8 mouse cellular contexts compared by ENCODE assay signal in the genomic region with DNA sequence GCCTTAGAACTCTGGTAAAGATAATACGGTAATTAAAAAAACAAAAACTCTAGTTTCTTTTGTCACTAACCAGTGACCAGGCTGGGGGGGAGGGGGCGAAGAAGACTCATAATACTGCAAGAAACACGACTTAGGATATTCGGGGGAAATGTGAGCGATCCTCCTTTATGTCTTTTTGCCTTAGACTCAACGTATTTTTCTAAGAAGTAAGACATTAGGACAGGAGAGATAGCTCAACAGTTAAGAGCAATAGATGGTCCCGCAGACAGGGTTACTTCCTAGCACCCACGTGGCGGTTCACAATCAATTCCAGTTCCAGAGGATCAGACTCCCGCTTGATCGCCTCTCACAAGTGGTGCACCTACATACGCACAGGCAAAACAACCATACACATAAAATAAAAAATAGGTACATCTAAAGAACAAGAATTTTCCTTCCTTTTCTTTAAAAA. TPM values are rescaled to one million over a fixed set of nuclear protein-coding genes. Genes with fewer than 3 reads are reported as not detected.
A peak's percentile ranks its signal among the peaks of the same experiment; 100 is the strongest.
DNase-seq lines count a peak whose midpoint lies in the region; ATAC-seq and TF ChIP-seq lines count a peak whose summit lies in the region.

No protein-coding gene starts in this region.

- H3K27ac ChIP-seq in kidney, adult 2 months (ENCODE audit: insufficient read depth, low read depth, low read length): no peak overlapping the region
- H3K27ac ChIP-seq in MEL (ENCODE audit: control insufficient read depth, low read depth, low read length) (peak overlapping the region; percentile 95), macrophage (peak overlapping the region; percentile 79)
- H3K27ac ChIP-seq in forebrain, embryonic 14.5 days (ENCODE audit: low read depth, low read length): peak overlapping the region; percentile 88

- H3K36me3 ChIP-seq in kidney, adult 2 months (ENCODE audit: control insufficient read depth, insufficient read depth, low read length): peaks cover 7% of the 10 kb centered on the region
- peaks cover 17 to 34% of the 10 kb centered on the region in 2 experiments for H3K36me3 ChIP-seq in MEL (ENCODE audit: control insufficient read depth in 1 of 2, insufficient read depth in 2 of 2, low read length in 2 of 2)
- H3K36me3 ChIP-seq in forebrain, embryonic 14.5 days (ENCODE audit: control insufficient read depth, insufficient read depth, low read length): peaks cover 26% of the 10 kb centered on the region
- H3K36me3 ChIP-seq in macrophage (ENCODE audit: inconsistent target): peaks cover 17% of the 10 kb centered on the region

- WGBS in kidney, adult 2 months: 2% methylated on average over 12 of the region's 12 CpGs
- WGBS in forebrain, embryonic 14.5 days: under 1% methylated on average over 12 of the region's 12 CpGs
- 2% methylated on average over 12 of the region's 12 CpGs for WGBS in macrophage (ENCODE audit: missing documents)

- no peak for DNase-seq in kidney, adult 2 months
- no peak for DNase-seq in kidney, adult 8-10 months
- peak; percentile 89 for DNase-seq in MEL (ENCODE audit: low read depth, low spot score)
- no peak for DNase-seq in forebrain, embryonic 14.5 days (ENCODE audit: low spot score)
- DNase-seq in urinary bladder, postnatal 14 days (ENCODE audit: low spot score): no peak
- no peak for DNase-seq in embryo, embryonic 10 days (ENCODE audit: low spot score)
- no peak for DNase-seq in spleen, postnatal 14 days (ENCODE audit: low spot score in 2 of 2)

- H3K27me3 ChIP-seq in kidney, adult 2 months (replicated peaks; ENCODE audit: control insufficient read depth, insufficient read depth, low read length): no peaks in the 10 kb centered on the region
- H3K27me3 ChIP-seq in MEL (ENCODE audit: control insufficient read depth in 1 of 2, insufficient read depth in 2 of 2, low read length in 2 of 2): no peaks in the 10 kb centered on the region
- no peaks in the 10 kb centered on the region for H3K27me3 ChIP-seq in forebrain, embryonic 14.5 days (replicated peaks; ENCODE audit: control insufficient read depth, insufficient read depth, low read length)

- H3K9me3 ChIP-seq in MEL (replicated peaks; ENCODE audit: insufficient read depth, low read length): no peaks in the 10 kb centered on the region
- H3K9me3 ChIP-seq in forebrain, embryonic 14.5 days (replicated peaks; ENCODE audit: control insufficient read depth, low read length): no peaks in the 10 kb centered on the region

- H3K79me2 ChIP-seq in MEL (ENCODE audit: control insufficient read depth, insufficient read depth, low read length, poor library complexity) (peaks cover 42% of the 10 kb centered on the region), macrophage (ENCODE audit: inconsistent target) (peaks cover 37% of the 10 kb centered on the region)

- peak overlapping the region; percentile 67 for H3K4me2 ChIP-seq in forebrain, embryonic 14.5 days (ENCODE audit: low read length)

- ATAC-seq in forebrain, embryonic 14.5 days: peak; percentile 28

- no peak for TF ChIP-seq CTCF in kidney, adult 2 months (conservative IDR thresholded peaks at IDR 0.05; ENCODE audit: insufficient read depth, insufficient read length, low read depth, low read length)
- no peak for TF ChIP-seq CTCF in MEL (IDR thresholded peaks at IDR 0.05 in 2 of 3, conservative IDR thresholded peaks at IDR 0.05 in 1 of 3; ENCODE audit: control insufficient read depth in 1 of 3, insufficient read depth in 1 of 3, low read depth in 2 of 3, low read length in 3 of 3, poor library complexity in 1 of 3, severe bottlenecking in 1 of 3)

- H3K4me3 ChIP-seq in kidney, adult 2 months (ENCODE audit: insufficient read depth, low read depth, low read length): peak overlapping the region; percentile 74
- peak overlapping the region; percentile 70 to 75 for H3K4me3 ChIP-seq in MEL (ENCODE audit: control insufficient read depth in 1 of 2, insufficient read depth in 1 of 2, low read depth in 2 of 2, low read length in 2 of 2)
- peak overlapping the region; percentile 80 for H3K4me3 ChIP-seq in forebrain, embryonic 14.5 days (ENCODE audit: low read depth, low read length)
- peak overlapping the region; percentile 100 for H3K4me3 ChIP-seq in macrophage (ENCODE audit: inconsistent target)

- TF ChIP-seq POLR2A in kidney, adult 2 months (IDR thresholded peaks at IDR 0.05; ENCODE audit: low read depth, low read length): no peak
- TF ChIP-seq POLR2A in MEL (IDR thresholded peaks at IDR 0.05; ENCODE audit: control insufficient read depth in 1 of 2, insufficient read depth in 1 of 2, low read depth in 1 of 2, low read length in 2 of 2, poor library complexity in 1 of 2): no peak

- TF ChIP-seq EP300 in MEL (IDR thresholded peaks at IDR 0.05; ENCODE audit: low read depth in 1 of 2, low read length in 2 of 2): peak in 1 of 2 experiments; percentile 38; a peak in 1 of 4 replicates

- TF ChIP-seq RAD21 in MEL (IDR thresholded peaks at IDR 0.05; ENCODE audit: low read depth, low read length): no peak

- peak overlapping the region; percentile 84 for H3K9ac ChIP-seq in MEL (ENCODE audit: control insufficient read depth, low read depth, low read length, poor library complexity, severe bottlenecking)
- H3K9ac ChIP-seq in forebrain, embryonic 14.5 days (ENCODE audit: low read length): peak overlapping the region; percentile 54

- H3K4me1 ChIP-seq in kidney, adult 2 months (ENCODE audit: control insufficient read depth, insufficient read depth, low read length): peaks cover 6% of the 10 kb centered on the region; the same call in 1 of the 2 replicates
- H3K4me1 ChIP-seq in MEL (ENCODE audit: control insufficient read depth in 1 of 2, insufficient read depth in 2 of 2, low read length in 2 of 2): peaks cover 7 to 11% of the 10 kb centered on the region in 2 experiments
- H3K4me1 ChIP-seq in forebrain, embryonic 14.5 days (ENCODE audit: control insufficient read depth, insufficient read depth, low read length): peaks cover 16% of the 10 kb centered on the region; the same call in 1 of the 2 replicates

RNA-seq across cellular contexts. Expression of gene Tsacc, which starts 0.7 kb away (rescaled TPM):
- 5.7 and 8.0 TPM in 2 replicates for polyA plus RNA-seq in kidney, adult 2 months (2012; rRNA removed)
- 26.7 and 34.1 TPM in 2 replicates for total RNA-seq in MEL (2012; rRNA removed)
- polyA plus RNA-seq in MEL (2012; ENCODE audit: insufficient read depth in 1 of 2, insufficient read length in 2 of 2, low read depth in 1 of 2, low replicate concordance in 2 of 2, missing spikeins in 1 of 2): 10 to 100 TPM in 1 of 2 experiments, not detected in 1; 41.1 TPM
- polyA plus RNA-seq in forebrain, embryonic 14.5 days (2014; fragmentation: Nextera tagmentation; extraction: Ambion mirVana): 7.4 and 9.1 TPM in 2 replicates
- total RNA-seq in macrophage (2018; cell fraction: chromatin; rRNA removed): 10 to 100 TPM in 1 of 26 experiments, 1 to 10 TPM in 20, not detected in 5; 1.8 to 16.5 (median 4.3) TPM
- 1 to 10 TPM; 1.2 to 4.0 (median 1.8) TPM for total RNA-seq in macrophage (2018; cell fraction: cytosol; rRNA removed)
- 10 to 100 TPM in 2 of 26 experiments, 1 to 10 TPM in 22, not detected in 2; 1.3 to 12.5 (median 3.2) TPM for total RNA-seq in macrophage (2018; cell fraction: nucleus; rRNA removed)
- polyA plus RNA-seq in macrophage (2018): 2.0 to 2.8 TPM (median 2.1 TPM) in 3 replicates

RNA-seq across cellular contexts. Expression of gene Cct3, which starts 0.8 kb away (rescaled TPM):
- 132 and 157 TPM in 2 replicates for polyA plus RNA-seq in kidney, adult 2 months (2012; rRNA removed)
- total RNA-seq in MEL (2012; rRNA removed): 1,548 and 1,549 TPM in 2 replicates
- polyA plus RNA-seq in MEL (2012; ENCODE audit: insufficient read depth in 1 of 2, insufficient read length in 2 of 2, low read depth in 1 of 2, low replicate concordance in 2 of 2, missing spikeins in 1 of 2): 1,000 to 10,000 TPM in 1 of 2 experiments, 100 to 1,000 TPM in 1; 777 to 1,271 TPM
- 578 and 616 TPM in 2 replicates for polyA plus RNA-seq in forebrain, embryonic 14.5 days (2014; fragmentation: Nextera tagmentation; extraction: Ambion mirVana)
- total RNA-seq in macrophage (2018; cell fraction: chromatin; rRNA removed): 100 to 1,000 TPM in 3 of 26 experiments, 10 to 100 TPM in 23; 30.5 to 130 (median 76.1) TPM
- total RNA-seq in macrophage (2018; cell fraction: cytosol; rRNA removed): 100 to 1,000 TPM in 19 of 26 experiments, 10 to 100 TPM in 7; 80.3 to 150 (median 110) TPM
- 100 to 1,000 TPM in 3 of 26 experiments, 10 to 100 TPM in 23; 30.4 to 129 (median 67.6) TPM for total RNA-seq in macrophage (2018; cell fraction: nucleus; rRNA removed)
- 72.7 to 217 TPM (median 87.3 TPM) in 3 replicates for polyA plus RNA-seq in macrophage (2018)

RNA-seq across cellular contexts. Expression of gene Gm38392, which starts 9.1 kb away (rescaled TPM):
- polyA plus RNA-seq in kidney, adult 2 months (2012; rRNA removed): 0.22 and 0.23 TPM in 2 replicates
- 0.39 and 0.69 TPM in 2 replicates for total RNA-seq in MEL (2012; rRNA removed)
- under 1 TPM in 1 of 2 experiments, not detected in 1; 0.84 TPM for polyA plus RNA-seq in MEL (2012; ENCODE audit: insufficient read depth in 1 of 2, insufficient read length in 2 of 2, low read depth in 1 of 2, low replicate concordance in 2 of 2, missing spikeins in 1 of 2)
- 0.18 and 0.22 TPM in 2 replicates for polyA plus RNA-seq in forebrain, embryonic 14.5 days (2014; fragmentation: Nextera tagmentation; extraction: Ambion mirVana)
- under 1 TPM in 1 of 26 experiments, not detected in 25; 0.62 TPM for total RNA-seq in macrophage (2018; cell fraction: chromatin; rRNA removed)
- not detected for total RNA-seq in macrophage (2018; cell fraction: cytosol; rRNA removed)
- under 1 TPM in 2 of 26 experiments, not detected in 24; 0.54 to 0.57 TPM for total RNA-seq in macrophage (2018; cell fraction: nucleus; rRNA removed)
- not detected in 3 replicates for polyA plus RNA-seq in macrophage (2018)

RNA-seq across cellular contexts. Expression of gene Glmp, which starts 28.7 kb away (rescaled TPM):
- 426 and 429 TPM in 2 replicates for polyA plus RNA-seq in kidney, adult 2 months (2012; rRNA removed)
- 47.6 and 48.3 TPM in 2 replicates for total RNA-seq in MEL (2012; rRNA removed)
- polyA plus RNA-seq in MEL (2012; ENCODE audit: insufficient read depth in 1 of 2, insufficient read length in 2 of 2, low read depth in 1 of 2, low replicate concordance in 2 of 2, missing spikeins in 1 of 2): 100 to 1,000 TPM in 1 of 2 experiments, not detected in 1; 181 TPM
- 57.5 and 63.4 TPM in 2 replicates for polyA plus RNA-seq in forebrain, embryonic 14.5 days (2014; fragmentation: Nextera tagmentation; extraction: Ambion mirVana)
- total RNA-seq in macrophage (2018; cell fraction: chromatin; rRNA removed): 10 to 100 TPM; 24.6 to 88.8 (median 38.2) TPM
- 100 to 1,000 TPM; 271 to 488 (median 379) TPM for total RNA-seq in macrophage (2018; cell fraction: cytosol; rRNA removed)
- total RNA-seq in macrophage (2018; cell fraction: nucleus; rRNA removed): 100 to 1,000 TPM in 25 of 26 experiments, 10 to 100 TPM in 1; 62.8 to 337 (median 227) TPM
- polyA plus RNA-seq in macrophage (2018): 347 to 461 TPM (median 393 TPM) in 3 replicates

RNA-seq across cellular contexts. Expression of gene Tmem79, which starts 39.8 kb away (rescaled TPM):
- polyA plus RNA-seq in kidney, adult 2 months (2012; rRNA removed): 14.1 and 15.2 TPM in 2 replicates
- 2.2 TPM in 2 replicates for total RNA-seq in MEL (2012; rRNA removed)
- polyA plus RNA-seq in MEL (2012; ENCODE audit: insufficient read depth in 1 of 2, insufficient read length in 2 of 2, low read depth in 1 of 2, low replicate concordance in 2 of 2, missing spikeins in 1 of 2): 1 to 10 TPM in 1 of 2 experiments, not detected in 1; 3.7 TPM
- polyA plus RNA-seq in forebrain, embryonic 14.5 days (2014; fragmentation: Nextera tagmentation; extraction: Ambion mirVana): 0.91 and 1.4 TPM in 2 replicates
- under 1 TPM in 1 of 26 experiments, not detected in 25; 0.54 TPM for total RNA-seq in macrophage (2018; cell fraction: chromatin; rRNA removed)
- under 1 TPM in 24 of 26 experiments, not detected in 2; 0.09 to 0.68 (median 0.21) TPM for total RNA-seq in macrophage (2018; cell fraction: cytosol; rRNA removed)
- 1 to 10 TPM in 3 of 26 experiments, under 1 TPM in 6, not detected in 17; 0.42 to 1.2 (median 0.61) TPM for total RNA-seq in macrophage (2018; cell fraction: nucleus; rRNA removed)
- polyA plus RNA-seq in macrophage (2018): 0.13 to 0.59 TPM (median 0.42 TPM) in 3 replicates
